Mouse (Mus musculus): Measurements from ENCODE around the gene Sppl2c. TPM values are rescaled to one million over a fixed set of nuclear protein-coding genes. Genes with fewer than 3 reads are reported as not detected.

Gene Sppl2c
- total RNA-seq (2014; rRNA removed; ENCODE audit: low replicate concordance) (not detected in 2 replicates), polyA plus RNA-seq (2015; fragmentation: Nextera tagmentation; extraction: Ambion mirVana) (not detected in 2 replicates)

DNA sequence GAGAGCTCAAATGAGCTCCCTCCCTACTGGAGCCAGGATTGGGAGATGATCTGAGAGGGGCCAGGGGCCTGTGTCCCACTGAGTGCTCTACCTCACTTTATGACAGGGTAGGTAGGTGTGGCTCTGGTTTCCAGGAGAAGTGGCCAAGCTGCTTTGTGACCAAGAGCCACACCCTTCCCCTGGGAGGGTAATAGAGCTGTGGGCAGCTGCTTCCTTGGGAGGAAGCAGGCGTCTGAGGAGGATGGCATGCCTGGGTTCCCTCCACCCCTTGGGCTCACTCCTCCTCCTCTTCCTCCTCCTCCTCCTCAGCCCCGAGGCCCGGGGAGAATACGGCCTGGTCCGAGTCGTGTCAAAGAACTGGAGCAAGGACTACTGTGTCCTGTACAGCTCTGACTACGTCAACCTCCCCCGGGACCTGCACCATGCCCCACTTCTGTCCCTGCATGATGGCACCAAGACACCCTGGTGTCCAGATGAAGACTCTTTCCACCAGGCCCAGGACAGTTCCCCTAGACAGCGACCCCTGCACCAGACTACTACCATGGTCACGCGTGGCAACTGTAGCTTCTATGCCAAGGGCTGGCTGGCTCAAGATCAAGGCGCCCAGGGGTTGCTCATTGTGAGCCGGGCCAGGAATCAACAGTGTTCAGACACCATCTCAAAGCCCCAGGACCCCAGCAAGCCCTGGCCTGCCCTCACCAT is at the start of gene Sppl2c:
Sppl2c (plus strand) TSS at position 193 of the 702 bp plus-strand sequence.
- 77% methylated on average over 13 of the region's 13 CpGs for WGBS
- no peak for ATAC-seq (ENCODE audit: insufficient read depth, low read depth)
- H3K4me2 ChIP-seq (ENCODE audit: low read depth, low read length) = no peak within 1 kb of the TSS
- no peaks in the 10 kb centered on the region for H3K36me3 ChIP-seq (replicated peaks; ENCODE audit: control insufficient read depth, insufficient read depth, low read length)
- no peak for DNase-seq (ENCODE audit: low spot score)
- no peak within 1 kb of the TSS for H3K9ac ChIP-seq (replicated peaks; ENCODE audit: low read depth, low read length)
- no peaks in the 10 kb centered on the region for H3K4me1 ChIP-seq (ENCODE audit: control insufficient read depth, insufficient read depth)
- TF ChIP-seq CTCF (IDR thresholded peaks at IDR 0.05; ENCODE audit: low read depth) = no peak
- no peak for TF ChIP-seq EP300 (IDR thresholded peaks at IDR 0.05; ENCODE audit: low read depth)
- H3K9me3 ChIP-seq (replicated peaks; ENCODE audit: control insufficient read depth, low read length) = no peaks in the 10 kb centered on the region
- H3K27ac ChIP-seq (ENCODE audit: low read depth) = no peak within 1 kb of the TSS
- H3K27me3 ChIP-seq (ENCODE audit: control insufficient read depth, insufficient read depth, low read length) = no peaks in the 10 kb centered on the region
- H3K4me3 ChIP-seq (ENCODE audit: low read depth, low read length) = no peak within 1 kb of the TSS

DNA sequence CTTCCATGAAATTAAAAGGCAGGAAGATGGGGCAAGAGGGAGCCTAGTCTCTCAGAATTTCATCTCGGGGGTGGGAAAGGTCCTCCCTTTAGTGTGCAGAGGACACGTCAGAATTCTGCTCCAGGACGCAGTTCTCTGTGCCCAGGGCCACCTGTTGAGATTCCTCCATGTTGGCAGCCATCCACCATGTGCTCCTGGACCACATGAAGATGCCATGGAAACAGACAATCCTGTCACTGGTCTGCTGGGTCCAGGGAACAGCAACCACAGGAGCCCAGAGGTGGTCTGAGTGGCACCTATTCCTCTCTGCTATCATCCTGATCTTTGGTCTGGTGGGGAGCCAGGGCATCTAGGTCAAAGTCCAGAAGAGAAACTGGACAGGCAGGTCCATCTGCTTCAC is 47.2 kb upstream of the Sppl2c start:
- Histone ChIP-seq H3K9me3 (replicated peaks; ENCODE audit: control insufficient read depth, low read length) (no peaks in the 10 kb centered on the region), H3K9ac (replicated peaks; ENCODE audit: low read depth, low read length) (no peak overlapping the region), H3K27me3 (ENCODE audit: control insufficient read depth, insufficient read depth, low read length) (peaks cover 33% of the 10 kb centered on the region), H3K4me2 (ENCODE audit: low read depth, low read length) (no peak overlapping the region), H3K4me1 (ENCODE audit: control insufficient read depth, insufficient read depth) (no peaks in the 10 kb centered on the region), H3K27ac (ENCODE audit: low read depth) (no peak overlapping the region), H3K4me3 (ENCODE audit: low read depth, low read length) (no peak overlapping the region), H3K36me3 (replicated peaks; ENCODE audit: control insufficient read depth, insufficient read depth, low read length) (no peaks in the 10 kb centered on the region)
- no peak for ATAC-seq (ENCODE audit: insufficient read depth, low read depth)
- no peak for DNase-seq (ENCODE audit: low spot score)
- 56% methylated on average over 3 of the region's 3 CpGs for WGBS
- no peak for TF ChIP-seq EP300 (IDR thresholded peaks at IDR 0.05; ENCODE audit: low read depth)
- no peak for TF ChIP-seq CTCF (IDR thresholded peaks at IDR 0.05; ENCODE audit: low read depth)

DNA sequence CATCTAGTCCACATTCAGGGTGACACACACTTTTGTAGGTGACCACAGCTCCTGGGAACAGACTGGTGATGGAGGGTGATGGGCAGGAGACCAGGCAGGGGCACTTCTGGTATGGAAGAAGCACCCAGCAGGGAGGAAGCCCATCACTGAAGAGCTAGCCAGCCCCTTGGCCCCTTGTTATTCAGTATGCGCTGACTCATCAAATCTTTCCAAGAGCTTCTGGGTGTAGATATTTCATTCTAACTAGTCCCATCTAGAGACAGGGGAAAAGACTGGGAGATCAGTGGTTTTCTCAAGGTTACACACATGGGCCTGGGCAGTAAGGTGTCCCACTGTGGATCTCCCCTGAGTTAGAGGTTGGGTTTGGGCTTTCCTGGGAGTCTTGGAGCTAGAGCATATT is 41.2 kb upstream of the Sppl2c start:
- Histone ChIP-seq H3K27ac (ENCODE audit: low read depth) (no peak overlapping the region), H3K4me1 (ENCODE audit: control insufficient read depth, insufficient read depth) (no peaks in the 10 kb centered on the region), H3K4me3 (ENCODE audit: low read depth, low read length) (no peak overlapping the region), H3K36me3 (replicated peaks; ENCODE audit: control insufficient read depth, insufficient read depth, low read length) (no peaks in the 10 kb centered on the region), H3K9ac (replicated peaks; ENCODE audit: low read depth, low read length) (no peak overlapping the region), H3K9me3 (replicated peaks; ENCODE audit: control insufficient read depth, low read length) (no peaks in the 10 kb centered on the region), H3K27me3 (ENCODE audit: control insufficient read depth, insufficient read depth, low read length) (no peaks in the 10 kb centered on the region), H3K4me2 (ENCODE audit: low read depth, low read length) (no peak overlapping the region)
- 96% methylated on average over 1 of the region's 1 CpGs for WGBS
- TF ChIP-seq EP300 (IDR thresholded peaks at IDR 0.05; ENCODE audit: low read depth) = no peak
- TF ChIP-seq CTCF (IDR thresholded peaks at IDR 0.05; ENCODE audit: low read depth) = no peak
- DNase-seq (ENCODE audit: low spot score) = no peak
- ATAC-seq (ENCODE audit: insufficient read depth, low read depth) = no peak

DNA sequence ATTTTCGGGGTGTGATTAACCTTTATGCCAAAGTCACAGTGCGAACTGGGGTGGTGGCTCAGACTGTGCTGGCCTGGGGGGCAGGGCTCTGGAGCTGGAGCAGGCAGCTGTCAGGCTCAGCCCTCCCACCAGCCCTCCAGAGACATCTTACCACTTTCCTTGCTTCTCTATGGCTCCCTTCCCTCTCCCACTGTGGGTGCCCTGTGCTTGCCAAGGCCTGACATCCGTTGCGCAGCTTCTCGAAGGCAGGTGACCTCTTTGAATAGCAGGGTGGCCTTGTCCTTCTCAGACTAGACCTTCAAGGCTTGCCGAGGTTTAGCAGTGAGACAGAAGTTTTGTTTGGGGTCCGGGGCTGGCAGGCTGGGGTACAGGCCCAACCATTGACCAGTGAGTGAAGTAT is 37.3 kb upstream of the Sppl2c start:
- no peak overlapping the region for H3K9ac ChIP-seq (replicated peaks; ENCODE audit: low read depth, low read length)
- H3K27me3 ChIP-seq (ENCODE audit: control insufficient read depth, insufficient read depth, low read length) = no peaks in the 10 kb centered on the region
- no peaks in the 10 kb centered on the region for H3K36me3 ChIP-seq (replicated peaks; ENCODE audit: control insufficient read depth, insufficient read depth, low read length)
- no peak for TF ChIP-seq CTCF (IDR thresholded peaks at IDR 0.05; ENCODE audit: low read depth)
- TF ChIP-seq EP300 (IDR thresholded peaks at IDR 0.05; ENCODE audit: low read depth) = no peak
- H3K9me3 ChIP-seq (replicated peaks; ENCODE audit: control insufficient read depth, low read length) = no peaks in the 10 kb centered on the region
- H3K4me2 ChIP-seq (ENCODE audit: low read depth, low read length) = no peak overlapping the region
- H3K27ac ChIP-seq (ENCODE audit: low read depth) = no peak overlapping the region
- H3K4me1 ChIP-seq (ENCODE audit: control insufficient read depth, insufficient read depth) = no peaks in the 10 kb centered on the region
- 69% methylated on average over 7 of the region's 7 CpGs for WGBS
- ATAC-seq (ENCODE audit: insufficient read depth, low read depth) (no peak), DNase-seq (ENCODE audit: low spot score) (no peak)
- no peak overlapping the region for H3K4me3 ChIP-seq (ENCODE audit: low read depth, low read length)

DNA sequence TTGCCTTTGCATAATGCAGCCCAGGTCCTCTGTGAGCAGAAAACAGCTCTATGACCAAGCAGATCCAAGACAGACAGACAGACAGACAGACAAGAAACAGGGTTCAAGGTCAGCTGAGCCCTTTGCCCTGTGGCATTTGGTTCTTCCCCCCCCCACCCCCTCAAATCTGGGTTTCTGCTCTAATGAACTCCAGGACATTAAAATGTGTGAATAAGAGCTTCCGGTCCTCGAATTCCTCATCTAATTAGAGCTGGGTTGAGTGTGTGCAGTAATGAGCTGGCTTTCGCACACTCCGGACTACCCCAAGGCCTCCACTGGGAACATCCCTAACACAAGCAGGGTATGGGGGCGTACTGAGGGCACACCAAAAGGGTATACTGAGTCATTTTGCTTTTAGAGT is 35.2 kb upstream of the Sppl2c start:
- no peak overlapping the region for H3K9ac ChIP-seq (replicated peaks; ENCODE audit: low read depth, low read length)
- H3K27ac ChIP-seq (ENCODE audit: low read depth) = no peak overlapping the region
- H3K27me3 ChIP-seq (ENCODE audit: control insufficient read depth, insufficient read depth, low read length) = no peaks in the 10 kb centered on the region
- no peaks in the 10 kb centered on the region for H3K36me3 ChIP-seq (replicated peaks; ENCODE audit: control insufficient read depth, insufficient read depth, low read length)
- TF ChIP-seq CTCF (IDR thresholded peaks at IDR 0.05; ENCODE audit: low read depth) (no peak), EP300 (IDR thresholded peaks at IDR 0.05; ENCODE audit: low read depth) (no peak)
- DNase-seq (ENCODE audit: low spot score) = no peak
- 81% methylated on average over 5 of the region's 5 CpGs for WGBS
- no peak overlapping the region for H3K4me2 ChIP-seq (ENCODE audit: low read depth, low read length)
- ATAC-seq (ENCODE audit: insufficient read depth, low read depth) = no peak
- no peaks in the 10 kb centered on the region for H3K9me3 ChIP-seq (replicated peaks; ENCODE audit: control insufficient read depth, low read length)
- no peaks in the 10 kb centered on the region for H3K4me1 ChIP-seq (ENCODE audit: control insufficient read depth, insufficient read depth)
- H3K4me3 ChIP-seq (ENCODE audit: low read depth, low read length) = no peak overlapping the region

DNA sequence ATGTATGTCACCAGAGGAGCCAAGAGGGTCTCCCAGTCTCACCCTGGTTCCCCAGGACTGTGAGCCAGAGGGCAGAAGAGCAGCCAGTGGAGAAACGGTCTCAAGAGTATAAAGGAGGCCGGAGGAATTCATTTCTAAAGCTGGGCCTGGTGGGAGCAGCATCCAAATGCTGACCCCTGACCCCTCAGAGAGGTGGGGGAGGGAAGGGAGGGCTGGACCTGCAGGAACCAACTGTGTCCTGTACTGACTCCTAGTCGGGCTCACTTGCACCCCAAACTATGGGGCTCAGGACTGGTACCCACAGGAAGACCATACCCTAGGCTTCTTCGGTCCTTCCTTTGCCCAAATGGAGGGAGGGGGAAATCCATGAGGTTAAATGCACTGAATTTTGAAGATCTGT is 31.8 kb upstream of the Sppl2c start:
- TF ChIP-seq EP300 (IDR thresholded peaks at IDR 0.05; ENCODE audit: low read depth) (no peak), CTCF (IDR thresholded peaks at IDR 0.05; ENCODE audit: low read depth) (no peak)
- Histone ChIP-seq H3K4me2 (ENCODE audit: low read depth, low read length) (no peak overlapping the region), H3K27me3 (ENCODE audit: control insufficient read depth, insufficient read depth, low read length) (peaks cover 24% of the 10 kb centered on the region), H3K9me3 (replicated peaks; ENCODE audit: control insufficient read depth, low read length) (no peaks in the 10 kb centered on the region), H3K4me3 (ENCODE audit: low read depth, low read length) (no peak overlapping the region), H3K36me3 (replicated peaks; ENCODE audit: control insufficient read depth, insufficient read depth, low read length) (no peaks in the 10 kb centered on the region), H3K27ac (ENCODE audit: low read depth) (no peak overlapping the region), H3K9ac (replicated peaks; ENCODE audit: low read depth, low read length) (no peak overlapping the region), H3K4me1 (ENCODE audit: control insufficient read depth, insufficient read depth) (no peaks in the 10 kb centered on the region)
- no peak for ATAC-seq (ENCODE audit: insufficient read depth, low read depth)
- 61% methylated on average over 4 of the region's 4 CpGs for WGBS
- no peak for DNase-seq (ENCODE audit: low spot score)

Data from heart, postnatal 0 days (tissue).